Comparison of ENCODE assay signal across 10 mouse cellular contexts in genomic region chr3:86786280-86786679, GRCm38 (mm10).
DNase-seq lines count a peak whose midpoint lies in the region; ATAC-seq and TF ChIP-seq lines count a peak whose summit lies in the region.
"Had no signal": no experiment of that assay in that cellular context is flagged by ENCODE, and none has a peak within 500 bp of the region (broad histone marks: within the 10 kb centered on the region; RNA-seq: fewer than 3 reads in every experiment).

No protein-coding gene starts in this region.

- H3K9me3 ChIP-seq in hindbrain, embryonic 14.5 days (ENCODE audit: control insufficient read depth, low read length), result no peaks in the 10 kb centered on the region
- H3K9me3 ChIP-seq: stomach, embryonic 15.5 days had no signal

- H3K9ac ChIP-seq in hindbrain, embryonic 14.5 days, result no peak overlapping the region
- H3K9ac ChIP-seq: stomach, embryonic 15.5 days had no signal

- H3K27me3 ChIP-seq in cerebellum, adult 2 months (ENCODE audit: control insufficient read depth, insufficient read depth, low read length), result no peaks in the 10 kb centered on the region
- H3K27me3 ChIP-seq in hindbrain, embryonic 14.5 days (ENCODE audit: control insufficient read depth, insufficient read depth, low read length), result no peaks in the 10 kb centered on the region
- H3K27me3 ChIP-seq: stomach, embryonic 15.5 days had no signal

- ATAC-seq in cerebellum, adult (ENCODE audit: insufficient number of reproducible peaks, low FRiP score, low TSS enrichment), result no peak
- no peak for ATAC-seq in hindbrain, embryonic 14.5 days (ENCODE audit: low FRiP score)

- peaks cover 35% of the 10 kb centered on the region for H3K4me1 ChIP-seq in cerebellum, adult 2 months (ENCODE audit: control insufficient read depth, insufficient read depth, low read length)
- H3K4me1 ChIP-seq in hindbrain, embryonic 14.5 days (replicated peaks; ENCODE audit: control insufficient read depth, insufficient read depth, low read length), result peaks cover 17% of the 10 kb centered on the region; the same call in 1 of the 2 replicates

- no peak overlapping the region for H3K27ac ChIP-seq in cerebellum, adult 2 months (ENCODE audit: insufficient read depth, low read length)
- peak overlapping the region; percentile 68 for H3K27ac ChIP-seq in layer of hippocampus, adult 2 months
- H3K27ac ChIP-seq in hindbrain, embryonic 14.5 days, result peak overlapping the region; percentile 78; the same call in 1 of the 2 replicates

- TF ChIP-seq CTCF in cerebellum, adult 2 months (IDR thresholded peaks at IDR 0.05; ENCODE audit: borderline replicate concordance, insufficient read depth, low read depth, low read length), result no peak
- TF ChIP-seq CTCF in layer of hippocampus, adult 2 months (conservative IDR thresholded peaks at IDR 0.05), result no peak

- H3K36me3 ChIP-seq in hindbrain, embryonic 14.5 days (replicated peaks; ENCODE audit: control insufficient read depth, insufficient read depth), result peaks cover 58% of the 10 kb centered on the region
- H3K36me3 ChIP-seq: stomach, embryonic 15.5 days had no signal

- H3K4me2 ChIP-seq in hindbrain, embryonic 14.5 days (replicated peaks), result no peak overlapping the region
- H3K4me2 ChIP-seq: liver, embryonic 11.5 days; stomach, embryonic 15.5 days had no signal

- DNase-seq in cerebellum, adult 2 months, result peak; percentile 38 to 39
- DNase-seq in layer of hippocampus, adult 2 months (ENCODE audit: low spot score in 2 of 2), result no peak
- no peak for DNase-seq in layer of hippocampus, adult 11-12 months (ENCODE audit: low spot score)
- peak; percentile 79 for DNase-seq in NIH3T3 (ENCODE audit: low read depth)
- DNase-seq in hindbrain, embryonic 14.5 days (ENCODE audit: low spot score), result no peak
- DNase-seq in testis, postnatal 14 days (ENCODE audit: low spot score), result no peak
- no peak for DNase-seq in frontal cortex, postnatal 36 days (ENCODE audit: low spot score in 2 of 2)

- no peak overlapping the region for H3K4me3 ChIP-seq in cerebellum, adult 2 months (replicated peaks; ENCODE audit: insufficient read depth, low read depth, low read length)
- H3K4me3 ChIP-seq in layer of hippocampus, adult 2 months, result no peak overlapping the region
- H3K4me3 ChIP-seq in hindbrain, embryonic 14.5 days (replicated peaks; ENCODE audit: low read length), result no peak overlapping the region
- H3K4me3 ChIP-seq: stomach, embryonic 15.5 days had no signal

- no peak for TF ChIP-seq POLR2A in cerebellum, adult 2 months (IDR thresholded peaks at IDR 0.05; ENCODE audit: borderline replicate concordance, insufficient read depth, low read length)

- 35% methylated on average over 12 of the region's 12 CpGs for WGBS in cerebellum, adult 2 months
- WGBS in hindbrain, embryonic 14.5 days, result 85% methylated on average over 12 of the region's 12 CpGs

Comparison
In these comparisons a context has a peak if more than half of its experiments do, and no peak if none do; other contexts are left out.
1. DNase-seq: peak in cerebellum, adult 2 months (2 of 2) and NIH3T3 (single experiment); none in layer of hippocampus, adult 2 months (0 of 2), layer of hippocampus, adult 11-12 months (single experiment), hindbrain, embryonic 14.5 days (single experiment), testis, postnatal 14 days (single experiment) and frontal cortex, postnatal 36 days (0 of 2).